Mouse (Mus musculus) adrenal gland, adult 10 weeks (tissue): ENCODE data around the gene Gm5460. TPM values are rescaled to one million over a fixed set of nuclear protein-coding genes. Genes with fewer than 3 reads are reported as not detected.

Experiments used
- polyA plus RNA-seq: library from polyadenylated mRNA; stranded (reverse); fragments of 350-450 nt; fragmentation: Illumina TruSeq; extraction: RNeasy Lipid Tissue Mini Kit (QIAGEN cat#74804); gene quantifications from one replicate; pipeline ENCODE4 v1.2.3, GENCODE M21; 2014; ENCODE audit warnings: low read depth, low replicate concordance

Gm5460 gene
- 0.93 TPM for polyA plus RNA-seq

DNA sequence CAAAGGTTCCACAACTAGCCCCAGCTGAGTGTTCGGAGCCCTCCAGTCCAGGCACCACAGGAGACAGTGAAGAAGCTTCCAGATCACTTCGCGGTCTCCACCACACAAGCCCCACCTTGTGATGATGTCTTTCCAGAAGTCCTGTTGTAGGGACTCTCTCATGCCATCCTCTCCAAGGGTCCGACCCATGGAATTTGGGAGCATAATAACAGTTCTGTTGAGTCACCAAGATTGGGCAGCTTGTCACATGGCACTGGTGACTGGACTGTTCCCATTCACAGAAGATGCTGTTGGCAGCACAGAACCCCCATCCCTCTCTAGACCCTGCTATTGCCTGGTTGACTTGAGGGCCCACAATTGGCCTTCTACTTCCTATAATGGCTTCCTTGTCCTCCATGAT lies at the start of gene Gm5460:
Gm5460 (plus strand) TSS at position 378 of the 400 bp plus-strand sequence.

DNA sequence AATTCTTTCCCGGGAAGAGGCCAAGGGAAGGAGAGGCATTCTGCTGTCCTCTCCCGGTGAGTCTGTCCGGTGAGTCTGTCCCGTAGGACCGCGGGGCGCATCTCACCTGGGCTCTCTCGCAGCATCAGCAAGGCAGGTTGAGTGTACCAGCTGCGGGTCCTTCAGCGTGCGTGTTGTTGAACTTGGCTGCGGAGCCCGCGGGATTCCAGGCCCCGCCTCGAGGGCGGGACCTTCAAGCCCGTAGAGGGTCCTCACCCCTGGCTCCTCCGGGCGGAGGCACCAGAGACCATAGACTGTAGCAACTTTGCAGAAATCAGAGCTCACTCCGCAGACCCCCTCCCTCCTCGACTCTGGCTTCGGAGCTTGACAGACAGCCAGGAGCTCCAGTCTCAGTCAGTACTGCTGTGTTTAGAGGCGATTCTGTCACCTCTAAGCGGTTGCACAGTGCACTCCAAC lies 37.9 kb upstream of the Gm5460 start, which contains the start of gene Zfp488:
Zfp488 (minus strand) TSS at position 161 of the 456 bp plus-strand sequence.

GRCm38 (mm10) chr14:34015063-34015462 lies 1.5 kb upstream of the Gm5460 start, which contains the start of gene Gm30083:
Gm30083 (minus strand) TSS chr14:34015182.

DNA sequence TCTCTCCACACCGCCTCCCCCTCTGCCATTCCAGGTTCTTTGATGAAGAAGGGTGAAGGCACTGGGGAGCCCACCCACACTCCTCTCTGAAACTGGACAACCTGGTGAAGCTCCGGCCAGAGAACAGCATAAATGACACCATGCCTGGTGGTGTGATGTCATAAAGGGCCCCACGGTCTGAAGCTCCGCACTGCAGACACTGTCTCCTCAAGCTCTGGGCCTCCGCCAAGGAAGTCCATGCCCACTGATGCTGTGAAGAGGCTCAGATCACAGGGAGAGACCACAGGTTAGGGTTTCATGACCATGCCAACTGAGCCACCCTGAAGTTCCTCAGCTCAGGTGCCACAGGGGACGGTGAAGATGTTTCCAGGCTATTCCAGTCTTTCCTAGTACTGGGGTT lies 36.0 kb downstream of the Gm5460 start, which contains the start of gene Antxrl:
Antxrl (plus strand) TSS at position 192 of the 400 bp plus-strand sequence.

GRCm38 (mm10) chr14:34085731-34086130 lies 69.2 kb downstream of the Gm5460 start, which contains the start of gene Anxa8:
Anxa8 (plus strand) TSS chr14:34085981.

Other genes starting within 250 kb of the Gm5460 start
- 15.0 TPM for gene Gdf10, start 93.2 kb upstream of the Gm5460 start, polyA plus RNA-seq
- gene Gdf2, start 75.7 kb upstream of the Gm5460 start, polyA plus RNA-seq: not detected
- not detected for gene Rbp3, start 62.8 kb upstream of the Gm5460 start, polyA plus RNA-seq
- not detected for gene Zfp488, start 38.0 kb upstream of the Gm5460 start, polyA plus RNA-seq
- gene Gm30083, start 1.6 kb upstream of the Gm5460 start, polyA plus RNA-seq: not detected
- gene Antxrl, start 35.9 kb downstream of the Gm5460 start, polyA plus RNA-seq: not detected
- 0.52 TPM for gene Anxa8, start 69.2 kb downstream of the Gm5460 start, polyA plus RNA-seq
- gene A630023A22Rik, start 86.0 kb downstream of the Gm5460 start, polyA plus RNA-seq: not detected
- gene Npy4r, start 135.7 kb downstream of the Gm5460 start, polyA plus RNA-seq: not detected
- gene Gprin2, start 184.9 kb downstream of the Gm5460 start, polyA plus RNA-seq: 2.2 TPM
- gene Syt15, start 202.8 kb downstream of the Gm5460 start, polyA plus RNA-seq: 0.35 TPM